Mouse (Mus musculus) cerebellum, postnatal 14 days (tissue): ENCODE measurements at regions not wholly inside any gene's neighbourhood (a gene's known extent, or its start where the extent isn't known, plus 50 kb on each side); places are given as distances from the start of the nearest gene placed in this dataset.
"Not testable (repeated sequence)": the region's sequence is repeated elsewhere in the genome, so short reads cannot be mapped to it uniquely, and the experiment has no call there.

ENCODE experiments used
- DNase-seq, 2 experiments: peaks; one replicate each; pipeline ENCODE4 v3.0.0; 2021; ENCODE audit warnings: mixed read lengths in 2 of 2

- peak; percentile 51 to 74 for DNase-seq
These were observed 315.0 kb upstream of the Olfr1507 start for GRCm38 (mm10) chr14:52810275-52811127.

GRCm38 (mm10) chr14:52801705-52802104 lies 306.2 kb upstream of the Olfr1507 start:
- not testable (repeated sequence) for DNase-seq

- not testable (repeated sequence) for DNase-seq
These were observed 297.1 kb upstream of the Olfr1507 start for GRCm38 (mm10) chr14:52792600-52792999.

GRCm38 (mm10) chr14:52791828-52792227 lies 296.3 kb upstream of the Olfr1507 start:
- DNase-seq: peak in 1 of 2 experiments; percentile 11

GRCm38 (mm10) chr14:52782832-52783231 lies 287.3 kb upstream of the Olfr1507 start:
- DNase-seq: not testable (repeated sequence)

GRCm38 (mm10) chr14:52775816-52776215 lies 280.3 kb upstream of the Olfr1507 start:
- peak in 1 of 2 experiments; percentile 7 for DNase-seq

- not testable (repeated sequence) for DNase-seq
These were observed 273.9 kb upstream of the Olfr1507 start for GRCm38 (mm10) chr14:52769450-52769849.

GRCm38 (mm10) chr14:52752159-52752558 lies 256.6 kb upstream of the Olfr1507 start:
- not testable (repeated sequence) for DNase-seq

- DNase-seq: not testable (repeated sequence)
These were observed 231.1 kb upstream of the Olfr1507 start for GRCm38 (mm10) chr14:52726680-52727079.

- DNase-seq: not testable (repeated sequence)
These were observed 229.4 kb upstream of the Olfr1507 start for GRCm38 (mm10) chr14:52724988-52725387.

- DNase-seq: no peak
These were observed 225.1 kb upstream of the Olfr1507 start for GRCm38 (mm10) chr14:52720640-52721039.

GRCm38 (mm10) chr14:52700851-52701250 lies 205.3 kb upstream of the Olfr1507 start:
- not testable (repeated sequence) for DNase-seq

GRCm38 (mm10) chr14:52683636-52684035 lies 188.1 kb upstream of the Olfr1507 start:
- not testable (repeated sequence) for DNase-seq

GRCm38 (mm10) chr14:52654355-52654754 lies 158.8 kb upstream of the Olfr1507 start:
- peak in 1 of 2 experiments; percentile 1 for DNase-seq

- no peak for DNase-seq
These were observed 142.6 kb upstream of the Olfr1507 start for GRCm38 (mm10) chr14:52638179-52638578.

GRCm38 (mm10) chr14:52622184-52622583 lies 126.6 kb upstream of the Olfr1507 start:
- DNase-seq: peak; percentile 1 to 6

GRCm38 (mm10) chr14:52580319-52580718 lies 84.8 kb upstream of the Olfr1507 start:
- peak in 1 of 2 experiments; percentile 12 for DNase-seq

- DNase-seq: no peak
These were observed 71.4 kb upstream of the Olfr1507 start for GRCm38 (mm10) chr14:52566920-52567319.

GRCm38 (mm10) chr14:52565606-52566005 lies 70.1 kb upstream of the Olfr1507 start:
- DNase-seq: no peak

GRCm38 (mm10) chr14:52556340-52556739 lies 60.8 kb upstream of the Olfr1507 start:
- DNase-seq: not testable (repeated sequence)

GRCm38 (mm10) chr14:52553399-52553798 lies 57.9 kb upstream of the Olfr1507 start:
- no peak for DNase-seq

- no peak for DNase-seq
These were observed 52.4 kb upstream of the Olfr1507 start for GRCm38 (mm10) chr14:52547933-52548332.
